Mouse (Mus musculus) small intestine, adult 2 months (tissue): Measurements from ENCODE around the gene Olfr56. TPM values are rescaled to one million over a fixed set of nuclear protein-coding genes. Genes with fewer than 3 reads are reported as not detected.
"Not testable (repeated sequence)": the region's sequence is repeated elsewhere in the genome, so short reads cannot be mapped to it uniquely, and the experiment has no call there.

ENCODE experiments used
- H3K27ac ChIP-seq: fragments of 200-500 bp; 2 replicates; pipeline ENCODE4 v1.5.1; 2012; ENCODE audit warnings: low read depth, low read length, control low read depth, inconsistent platforms; ENCODE audit not compliant: insufficient read depth
- H3K27me3 ChIP-seq: fragments of 200-500 bp; 2 replicates; pipeline ENCODE4 v1.6.1; 2012; ENCODE audit warnings: mild to moderate bottlenecking, moderate library complexity, low read length, inconsistent platforms; ENCODE audit not compliant: control insufficient read depth, insufficient read depth
- H3K36me3 ChIP-seq: fragments of 200-500 bp; 2 replicates; pipeline ENCODE4 v1.6.1; 2012; ENCODE audit warnings: mild to moderate bottlenecking, low read length, control low read depth, inconsistent platforms; ENCODE audit not compliant: control insufficient read depth, insufficient read depth
- H3K4me1 ChIP-seq: fragments of 200-500 bp; 2 replicates; pipeline ENCODE4 v1.6.1; 2012; ENCODE audit warnings: low read length, inconsistent platforms, mixed read lengths; ENCODE audit not compliant: control insufficient read depth, insufficient read depth, insufficient read length
- H3K4me3 ChIP-seq: fragments of 200-500 bp; 2 replicates; pipeline ENCODE4 v1.5.1; 2012; ENCODE audit warnings: low read depth, mild to moderate bottlenecking, control low read depth, inconsistent platforms, low read length, moderate library complexity
- CTCF ChIP-seq: fragments of 200-500 bp; IDR thresholded peaks from 2 replicates; pipeline ENCODE4 v1.5.1; 2012; ENCODE audit warnings: low read depth, mild to moderate bottlenecking, control low read depth, inconsistent platforms, low read length, moderate library complexity, mixed read lengths; ENCODE audit not compliant: insufficient replicate concordance, insufficient read length; ENCODE audit errors: extremely low read depth
- POLR2A ChIP-seq: fragments of 200-500 bp; IDR thresholded peaks from 2 replicates; pipeline ENCODE4 v1.6.1; 2012; ENCODE audit warnings: low read depth, mild to moderate bottlenecking, control low read depth, inconsistent platforms, low read length, moderate library complexity
- WGBS: fragments of 180-500 bp; shearing (Covaris S2); methylation state at CpG from one replicate; pipeline ENCODE4 v1.1.7; 2018; 5-methylcytosine and 5-hydroxymethylcytosine counted together
- polyA plus RNA-seq: library from polyadenylated mRNA; depleted of rRNA; stranded (reverse); fragments of >200 nt; gene quantifications from 2 replicates; pipeline ENCODE4 v1.2.3, GENCODE M21; 2012

The Olfr56 gene
- polyA plus RNA-seq, 1 experiment, result 0.47 TPM

DNA sequence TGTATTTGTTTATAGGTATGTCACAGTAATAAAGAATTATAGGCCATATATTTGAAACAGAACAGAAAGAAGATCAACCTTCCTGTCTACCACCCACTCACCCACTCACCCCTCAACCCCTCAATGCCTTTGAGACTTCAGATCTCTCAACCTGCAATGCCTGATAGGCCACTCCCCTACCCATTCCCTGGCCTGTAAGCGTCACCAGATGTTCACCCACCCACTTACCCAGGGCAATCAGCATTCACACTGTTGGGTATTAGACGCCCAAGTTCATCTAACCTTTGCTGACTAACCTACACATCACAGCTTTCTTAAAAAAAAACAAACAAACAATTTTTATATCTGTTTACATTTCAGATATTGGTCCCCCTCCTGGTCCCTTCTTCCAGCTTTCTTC lies 83.2 kb downstream of the Olfr56 start:
- not testable (repeated sequence) for H3K4me1 ChIP-seq, H3K36me3 ChIP-seq, H3K27me3 ChIP-seq
- Histone ChIP-seq H3K27ac (peak overlapping the region; percentile 29; the same call in 1 of the 2 replicates), H3K4me3 (peak overlapping the region; percentile 40; the same call in 1 of the 2 replicates)
- WGBS, result 62% methylated on average over 2 of the region's 2 CpGs

- 12% methylated on average over 5 of the region's 5 CpGs for WGBS
- H3K4me3 ChIP-seq, H3K36me3 ChIP-seq, H3K27me3 ChIP-seq, H3K4me1 ChIP-seq: not testable (repeated sequence)
- H3K27ac ChIP-seq, result peak within 1 kb of the TSS; percentile 80
Observed at GRCm38 (mm10) chr11:49063713-49064469, 85.2 kb downstream of the Olfr56 start, which contains the start of gene Tgtp2. Tgtp2 (minus strand) TSS chr11:49064206.

- H3K27me3 ChIP-seq, result no peaks in the 10 kb centered on the region
- TF ChIP-seq POLR2A (no peak), CTCF (no peak)
- no peaks in the 10 kb centered on the region for H3K4me1 ChIP-seq
- no peaks in the 10 kb centered on the region for H3K36me3 ChIP-seq
- H3K4me3 ChIP-seq, result no peak overlapping the region
- no peak overlapping the region for H3K27ac ChIP-seq
- 78% methylated on average over 1 of the region's 1 CpGs for WGBS
Observed at GRCm38 (mm10) chr11:49068358-49068757, 89.7 kb downstream of the Olfr56 start.

DNA sequence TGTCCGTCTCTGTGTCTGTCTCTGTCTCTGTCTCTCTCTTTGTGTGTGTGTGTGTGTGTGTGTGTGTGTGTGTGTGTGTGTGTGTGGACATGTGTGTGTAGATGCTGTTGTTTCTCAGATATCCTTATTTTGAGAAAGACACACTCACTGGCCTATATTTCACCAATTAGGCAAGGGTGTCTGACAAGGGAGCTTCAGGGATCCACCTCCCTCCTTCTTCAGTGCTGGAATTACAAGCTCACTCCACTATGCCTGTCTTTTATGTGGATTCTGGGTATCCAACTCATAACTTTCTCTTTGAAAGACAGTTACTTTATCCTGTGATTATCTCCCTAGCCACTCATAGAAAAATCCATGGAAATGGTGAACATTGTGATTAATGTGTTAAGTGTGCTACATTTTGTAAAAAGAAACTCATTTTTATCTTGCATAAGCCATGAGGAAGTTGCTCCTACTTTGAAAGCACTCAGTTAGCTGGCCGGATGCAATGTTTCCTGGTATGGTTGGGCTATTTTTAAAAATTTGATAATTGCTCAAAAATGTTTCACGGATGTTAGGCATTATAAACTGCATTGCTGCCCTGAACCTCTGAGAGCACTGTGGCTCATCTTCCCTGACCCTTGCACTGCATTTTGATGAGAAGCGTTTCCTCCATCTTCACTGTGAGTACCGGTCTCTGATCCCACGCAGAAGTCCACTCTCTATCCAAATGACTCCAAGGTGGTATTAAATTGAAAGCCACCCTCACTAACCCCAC lies 97.5 kb downstream of the Olfr56 start, which contains the start of gene Ifi47:
Gene Ifi47 (plus strand): TSS at position 587 of the 757 bp plus-strand sequence.
- WGBS, result 46% methylated on average over 6 of the region's 6 CpGs
- not testable (repeated sequence) for H3K27me3 ChIP-seq, H3K4me3 ChIP-seq, H3K36me3 ChIP-seq
- H3K4me1 ChIP-seq, result peaks cover 14% of the 10 kb centered on the region; the same call in 1 of the 2 replicates
- H3K27ac ChIP-seq, result peak within 1 kb of the TSS; percentile 91

GRCm38 (mm10) chr11:49077012-49077411 lies 98.3 kb downstream of the Olfr56 start:
- no peaks in the 10 kb centered on the region for H3K27me3 ChIP-seq
- H3K4me3 ChIP-seq, result no peak overlapping the region
- peaks cover 14% of the 10 kb centered on the region; the same call in 1 of the 2 replicates for H3K4me1 ChIP-seq
- peak overlapping the region; percentile 29; the same call in 1 of the 2 replicates for H3K27ac ChIP-seq
- H3K36me3 ChIP-seq, result no peaks in the 10 kb centered on the region
- TF ChIP-seq CTCF (no peak), POLR2A (no peak)
- WGBS, result 70% methylated on average over 1 of the region's 1 CpGs

- WGBS, result 36% methylated on average over 3 of the region's 3 CpGs
- Histone ChIP-seq H3K27ac (no peak overlapping the region), H3K4me1 (peaks cover 14% of the 10 kb centered on the region; the same call in 1 of the 2 replicates), H3K27me3 (no peaks in the 10 kb centered on the region), H3K4me3 (no peak overlapping the region), H3K36me3 (no peaks in the 10 kb centered on the region)
- no peak for TF ChIP-seq CTCF
- TF ChIP-seq POLR2A, result no peak
Observed at GRCm38 (mm10) chr11:49078719-49079118, 100.0 kb downstream of the Olfr56 start.

DNA sequence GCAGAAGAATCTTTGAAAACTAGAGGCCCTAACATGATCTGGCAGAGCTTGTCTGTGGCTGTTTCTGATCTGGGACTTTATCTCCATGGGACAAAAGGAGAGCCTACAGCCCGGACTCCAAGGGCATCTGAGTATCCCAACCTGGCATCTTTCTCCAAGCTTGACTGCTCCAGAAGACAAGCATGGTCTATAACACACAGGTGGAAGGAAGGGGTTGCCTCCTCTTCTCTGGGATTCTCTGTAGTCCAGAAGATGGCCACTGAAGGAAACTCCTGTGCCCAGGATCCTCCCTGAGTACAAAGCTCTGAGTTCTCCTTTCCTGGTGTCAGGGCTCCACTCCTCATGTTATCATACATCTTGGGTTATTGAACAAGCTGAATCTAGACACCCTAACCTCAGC lies 101.9 kb downstream of the Olfr56 start:
- Histone ChIP-seq H3K27ac (peak overlapping the region; percentile 35), H3K27me3 (no peaks in the 10 kb centered on the region), H3K4me1 (peaks cover 15% of the 10 kb centered on the region; the same call in 1 of the 2 replicates), H3K4me3 (no peak overlapping the region), H3K36me3 (no peaks in the 10 kb centered on the region)
- WGBS, result 59% methylated on average over 1 of the region's 1 CpGs
- TF ChIP-seq CTCF (no peak), POLR2A (no peak)
